8 mouse cellular contexts compared by ENCODE assay signal in the genomic region with DNA sequence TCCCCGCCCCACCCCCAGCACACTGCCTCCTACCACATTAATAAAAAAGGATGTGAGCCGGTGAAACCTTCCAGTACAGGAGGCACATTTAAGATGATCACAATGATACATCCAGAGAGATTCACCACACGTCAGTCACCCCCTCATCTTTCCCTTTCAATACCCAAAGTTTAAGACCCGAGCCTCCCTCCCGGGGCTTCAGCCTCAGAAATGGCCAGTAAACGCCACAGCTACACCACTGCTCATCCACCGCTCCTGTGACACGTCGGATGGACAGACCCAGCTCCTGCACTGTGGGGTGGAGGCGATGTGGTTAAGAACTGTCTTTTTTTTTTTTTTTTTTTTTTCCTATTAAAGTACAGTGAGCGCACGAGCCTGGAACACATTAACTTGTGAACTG. TPM values are rescaled to one million over a fixed set of nuclear protein-coding genes. Genes with fewer than 3 reads are reported as not detected.
DNase-seq lines count a peak whose midpoint lies in the region; ATAC-seq and TF ChIP-seq lines count a peak whose summit lies in the region.

No protein-coding gene starts in this region.

- no peaks in the 10 kb centered on the region for H3K27me3 ChIP-seq in limb, embryonic 13.5 days
- no peaks in the 10 kb centered on the region for H3K27me3 ChIP-seq in neural tube, embryonic 13.5 days

- no peaks in the 10 kb centered on the region for H3K9me3 ChIP-seq in limb, embryonic 13.5 days
- no peaks in the 10 kb centered on the region for H3K9me3 ChIP-seq in neural tube, embryonic 13.5 days

- TF ChIP-seq CTCF in embryonic fibroblast, embryonic 13.5 days (IDR thresholded peaks at IDR 0.05; ENCODE audit: borderline replicate concordance, insufficient read depth, low read length), result no peak

- H3K4me3 ChIP-seq in embryonic fibroblast, embryonic 13.5 days (ENCODE audit: insufficient read depth, low read length), result peak overlapping the region; percentile 81
- peak overlapping the region; percentile 73 for H3K4me3 ChIP-seq in limb, embryonic 13.5 days
- peak overlapping the region; percentile 67 for H3K4me3 ChIP-seq in neural tube, embryonic 13.5 days

- peak; percentile 36 for DNase-seq in adrenal gland, postnatal 10 days
- no peak for DNase-seq in adrenal gland, adult 8-10 months
- peak; percentile 25 to 31 for DNase-seq in B cell, adult 2 months
- DNase-seq in gastrocnemius, adult 18-20 months (ENCODE audit: low spot score), result no peak
- no peak for DNase-seq in cerebellum, adult 18-20 months

- H3K4me1 ChIP-seq in embryonic fibroblast, embryonic 13.5 days (ENCODE audit: control insufficient read depth, insufficient read depth, low read length), result 0 out of 2 replicates have a peak, but pooled peaks cover 3% of the 10 kb centered on the region
- peaks cover 32% of the 10 kb centered on the region for H3K4me1 ChIP-seq in limb, embryonic 13.5 days
- H3K4me1 ChIP-seq in neural tube, embryonic 13.5 days (replicated peaks), result peaks cover 30% of the 10 kb centered on the region

- H3K4me2 ChIP-seq in limb, embryonic 13.5 days (replicated peaks), result peak overlapping the region; percentile 71
- peak overlapping the region; percentile 92 for H3K4me2 ChIP-seq in neural tube, embryonic 13.5 days

- H3K9ac ChIP-seq in limb, embryonic 13.5 days, result peak overlapping the region; percentile 87
- peak overlapping the region; percentile 81 for H3K9ac ChIP-seq in neural tube, embryonic 13.5 days

- no peaks in the 10 kb centered on the region for H3K36me3 ChIP-seq in limb, embryonic 13.5 days
- no peaks in the 10 kb centered on the region for H3K36me3 ChIP-seq in neural tube, embryonic 13.5 days

- ATAC-seq in limb, embryonic 13.5 days (ENCODE audit: low FRiP score, low read depth), result peak; percentile 38
- no peak for ATAC-seq in neural tube, embryonic 13.5 days (ENCODE audit: low read depth)

- peak overlapping the region; percentile 94 for H3K27ac ChIP-seq in embryonic fibroblast, embryonic 13.5 days (ENCODE audit: insufficient read depth, low read length)
- H3K27ac ChIP-seq in limb, embryonic 13.5 days, result peak overlapping the region; percentile 95; the same call in 1 of the 2 replicates
- peak overlapping the region; percentile 78; the same call in 1 of the 2 replicates for H3K27ac ChIP-seq in neural tube, embryonic 13.5 days (replicated peaks)

- WGBS in limb, embryonic 13.5 days, result 6% methylated on average over 12 of the region's 12 CpGs
- WGBS in neural tube, embryonic 13.5 days, result 8% methylated on average over 12 of the region's 12 CpGs

- TF ChIP-seq POLR2A in embryonic fibroblast, embryonic 13.5 days (IDR thresholded peaks at IDR 0.05; ENCODE audit: low read depth, low read length), result no peak

RNA-seq across cellular contexts. Expression of a gene that starts 1.0 kb away (rescaled TPM):
- 10 to 100 TPM; 31.6 to 36.3 TPM for total RNA-seq in adrenal gland, postnatal 10 days (2021)
- 10 to 100 TPM; 16.6 to 30.8 (median 26.7) TPM for total RNA-seq in adrenal gland, adult 8-10 months (2022)
- polyA plus RNA-seq in embryonic fibroblast, embryonic 13.5 days (2011; ENCODE audit: insufficient read length, low read depth, missing spikeins), result 27.7 and 31.1 TPM in 2 replicates
- 13.3 and 14.5 TPM in 2 replicates for polyA plus RNA-seq in limb, embryonic 13.5 days (2015; fragmentation: Nextera tagmentation; extraction: Ambion mirVana)
- polyA plus RNA-seq in neural tube, embryonic 13.5 days (2015; fragmentation: Nextera tagmentation; extraction: Ambion mirVana), result 5.8 and 7.0 TPM in 2 replicates
- total RNA-seq in gastrocnemius, adult 18-20 months (2021), result 10 to 100 TPM; 12.9 to 15.9 TPM

RNA-seq across cellular contexts. Expression of a gene that starts 30.0 kb away (rescaled TPM):
- 10 to 100 TPM; 11.9 to 12.0 TPM for total RNA-seq in adrenal gland, postnatal 10 days (2021)
- total RNA-seq in adrenal gland, adult 8-10 months (2022), result 10 to 100 TPM in 3 of 4 experiments, 1 to 10 TPM in 1; 8.8 to 15.1 (median 12.5) TPM
- polyA plus RNA-seq in embryonic fibroblast, embryonic 13.5 days (2011; ENCODE audit: insufficient read length, low read depth, missing spikeins), result 10.1 and 12.0 TPM in 2 replicates
- 36.7 and 37.2 TPM in 2 replicates for polyA plus RNA-seq in limb, embryonic 13.5 days (2015; fragmentation: Nextera tagmentation; extraction: Ambion mirVana)
- polyA plus RNA-seq in neural tube, embryonic 13.5 days (2015; fragmentation: Nextera tagmentation; extraction: Ambion mirVana), result 24.8 and 28.5 TPM in 2 replicates
- total RNA-seq in gastrocnemius, adult 18-20 months (2021), result 1 to 10 TPM; 3.5 to 4.3 TPM

Comparison
In these comparisons a context has a peak if more than half of its experiments do, and no peak if none do; other contexts are left out.
1. DNase-seq: peak in adrenal gland, postnatal 10 days (single experiment) and B cell, adult 2 months (2 of 2); none in adrenal gland, adult 8-10 months (single experiment), gastrocnemius, adult 18-20 months (single experiment) and cerebellum, adult 18-20 months (0 of 2).
2. Peak in every context shown above with its lines, with median percentiles within 50 percentile points of each other: H3K27ac ChIP-seq and H3K4me3 ChIP-seq.